Mouse (Mus musculus) ES-Bruce4 (cell line): ENCODE results near the gene Ltbp3. TPM values are rescaled to one million over a fixed set of nuclear protein-coding genes. Genes with fewer than 3 reads are reported as not detected.

Source experiments
- H3K27ac ChIP-seq: 2 replicates; pipeline ENCODE4 v1.5.1; 2012; ENCODE audit warnings: low read length, inconsistent platforms; ENCODE audit not compliant: insufficient read depth
- H3K27me3 ChIP-seq: 2 replicates; pipeline ENCODE4 v1.6.1; 2012; ENCODE audit warnings: mild to moderate bottlenecking, low read length, inconsistent platforms; ENCODE audit not compliant: control insufficient read depth, poor library complexity, insufficient read depth, severe bottlenecking
- H3K36me3 ChIP-seq: 2 replicates; pipeline ENCODE4 v1.6.1; 2012; ENCODE audit warnings: inconsistent platforms, mild to moderate bottlenecking, low read length, moderate library complexity; ENCODE audit not compliant: control insufficient read depth, poor library complexity, insufficient read depth, severe bottlenecking
- H3K4me1 ChIP-seq: one replicate; pipeline ENCODE4 v1.8.1; 2011; ENCODE audit warnings: low read length; ENCODE audit not compliant: control insufficient read depth, insufficient read depth
- H3K4me3 ChIP-seq: 2 replicates; pipeline ENCODE4 v1.5.1; 2011; ENCODE audit warnings: low read depth, mild to moderate bottlenecking, low read length
- H3K9ac ChIP-seq: 2 replicates; pipeline ENCODE4 v1.6.1; 2012; ENCODE audit warnings: low read depth, mild to moderate bottlenecking, inconsistent platforms; ENCODE audit not compliant: poor library complexity, severe bottlenecking
- H3K9me3 ChIP-seq: replicated peaks from 2 replicates; pipeline ENCODE4 v1.6.1; 2012; ENCODE audit warnings: mild to moderate bottlenecking, low read length, inconsistent platforms; ENCODE audit not compliant: control insufficient read depth, poor library complexity, insufficient read depth, severe bottlenecking
- CTCF ChIP-seq: IDR thresholded peaks from one replicate; pipeline ENCODE4 v1.8.1; 2011; ENCODE audit warnings: low read depth, low read length
- EP300 ChIP-seq: IDR thresholded peaks from 2 replicates; pipeline ENCODE4 v1.6.1; 2011; ENCODE audit warnings: low read depth, low read length; ENCODE audit not compliant: insufficient read depth
- POLR2A ChIP-seq: IDR thresholded peaks from one replicate; pipeline ENCODE4 v1.8.1; 2011; ENCODE audit warnings: low read length; ENCODE audit not compliant: insufficient read depth
- polyA plus RNA-seq: library from polyadenylated mRNA; stranded (reverse); fragments of >200 nt; gene quantifications from 2 replicates; pipeline ENCODE4 v1.2.4, GENCODE M21; 2011; ENCODE audit warnings: low read depth; ENCODE audit not compliant: missing spikeins, insufficient read depth, insufficient read length

The Ltbp3 gene
- polyA plus RNA-seq, 1 experiment = 5.9 TPM

DNA sequence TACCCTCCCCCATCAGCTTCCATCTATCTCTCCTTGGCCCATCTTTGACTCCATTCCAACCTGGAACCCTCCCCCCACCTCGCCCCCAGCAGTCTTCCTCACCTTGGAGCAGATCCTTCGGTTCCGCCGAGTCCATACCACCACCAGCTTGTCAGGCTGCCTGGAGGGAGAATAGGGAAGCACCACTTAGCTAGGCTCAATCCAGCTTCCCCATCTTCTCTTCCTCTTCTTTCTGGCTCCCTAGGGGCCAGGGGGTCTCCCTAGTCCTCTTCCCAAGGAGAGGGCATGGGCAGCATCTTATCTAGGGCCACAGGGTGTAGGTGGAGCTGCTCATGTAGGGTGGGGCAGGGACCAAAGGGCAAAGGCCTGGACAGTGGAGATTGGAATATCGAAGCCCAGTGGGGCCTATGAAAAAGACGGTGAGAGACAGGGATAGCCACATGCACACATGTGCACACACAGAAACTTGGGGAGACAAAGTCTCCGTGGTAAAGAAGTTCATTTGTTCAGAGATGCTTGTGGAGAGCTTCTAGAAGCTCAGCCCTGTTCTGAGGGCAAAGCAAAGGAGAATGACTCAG lies 17.8 kb upstream of the Ltbp3 start:
- H3K27me3 ChIP-seq = no peaks in the 10 kb centered on the region
- no peak overlapping the region for H3K27ac ChIP-seq
- H3K9me3 ChIP-seq = no peaks in the 10 kb centered on the region
- H3K4me3 ChIP-seq = no peak overlapping the region
- no peaks in the 10 kb centered on the region for H3K36me3 ChIP-seq
- no peak for TF ChIP-seq EP300
- no peak for TF ChIP-seq POLR2A
- TF ChIP-seq CTCF = no peak
- no peak overlapping the region for H3K9ac ChIP-seq
- no peaks in the 10 kb centered on the region for H3K4me1 ChIP-seq

DNA sequence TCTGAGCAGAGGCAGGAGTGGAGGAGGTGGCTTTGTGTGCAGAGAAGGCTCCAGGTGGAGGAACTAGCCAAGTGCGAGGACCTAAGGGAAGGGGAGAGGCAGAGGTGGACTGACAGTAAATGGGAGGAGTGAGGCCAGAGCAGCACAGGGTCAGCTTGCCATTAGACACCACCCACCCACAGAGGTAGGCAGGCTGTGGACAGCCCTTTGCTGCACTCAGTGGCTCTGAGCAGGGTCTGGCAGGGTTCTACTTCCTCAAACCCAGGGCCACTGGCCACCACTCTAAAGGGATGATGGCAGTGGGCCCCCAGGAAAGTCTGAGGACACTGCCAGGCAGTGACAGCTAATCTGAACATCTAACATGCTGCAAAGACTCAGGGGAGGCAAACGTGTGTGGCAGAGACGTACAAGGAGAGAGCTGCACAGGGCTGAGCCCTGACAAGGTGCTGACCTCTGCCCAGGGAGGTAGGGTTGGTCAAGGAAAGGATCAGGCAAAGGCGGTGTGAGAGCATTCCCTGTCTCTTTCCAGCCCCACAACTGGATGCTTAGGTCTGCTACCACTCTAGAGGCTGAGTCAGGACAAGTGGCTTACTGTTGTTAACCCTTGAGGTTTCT lies 16.7 kb upstream of the Ltbp3 start:
- H3K4me3 ChIP-seq = no peak overlapping the region
- H3K36me3 ChIP-seq = no peaks in the 10 kb centered on the region
- H3K27ac ChIP-seq = no peak overlapping the region
- H3K9ac ChIP-seq = no peak overlapping the region
- H3K4me1 ChIP-seq = no peaks in the 10 kb centered on the region
- no peaks in the 10 kb centered on the region for H3K27me3 ChIP-seq
- no peak for TF ChIP-seq POLR2A
- TF ChIP-seq EP300 = no peak
- no peak for TF ChIP-seq CTCF
- no peaks in the 10 kb centered on the region for H3K9me3 ChIP-seq

DNA sequence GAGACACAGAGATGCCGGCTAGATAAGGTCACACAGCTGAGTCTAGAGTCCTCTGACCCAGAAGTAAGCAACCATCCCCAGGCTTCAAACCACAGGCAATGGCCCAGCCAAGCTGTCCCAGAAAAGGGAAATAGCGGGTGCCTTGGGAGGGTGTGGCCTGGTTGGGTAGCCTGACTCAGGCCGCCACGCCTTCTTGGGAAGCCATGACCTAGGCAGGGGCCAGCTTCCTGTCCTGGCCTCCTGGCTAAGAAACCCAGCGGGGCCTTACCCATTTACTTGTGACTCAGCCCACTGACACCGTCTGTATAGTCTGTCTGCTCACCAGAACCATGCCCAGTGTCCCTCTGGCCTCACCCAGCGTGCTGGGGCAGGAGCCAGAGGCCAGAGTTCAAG lies 16.2 kb upstream of the Ltbp3 start:
- TF ChIP-seq POLR2A = no peak
- TF ChIP-seq EP300 = no peak
- no peak for TF ChIP-seq CTCF
- no peaks in the 10 kb centered on the region for H3K27me3 ChIP-seq
- no peak overlapping the region for H3K27ac ChIP-seq
- no peaks in the 10 kb centered on the region for H3K9me3 ChIP-seq
- no peaks in the 10 kb centered on the region for H3K4me1 ChIP-seq
- H3K9ac ChIP-seq = no peak overlapping the region
- no peaks in the 10 kb centered on the region for H3K36me3 ChIP-seq
- no peak overlapping the region for H3K4me3 ChIP-seq

DNA sequence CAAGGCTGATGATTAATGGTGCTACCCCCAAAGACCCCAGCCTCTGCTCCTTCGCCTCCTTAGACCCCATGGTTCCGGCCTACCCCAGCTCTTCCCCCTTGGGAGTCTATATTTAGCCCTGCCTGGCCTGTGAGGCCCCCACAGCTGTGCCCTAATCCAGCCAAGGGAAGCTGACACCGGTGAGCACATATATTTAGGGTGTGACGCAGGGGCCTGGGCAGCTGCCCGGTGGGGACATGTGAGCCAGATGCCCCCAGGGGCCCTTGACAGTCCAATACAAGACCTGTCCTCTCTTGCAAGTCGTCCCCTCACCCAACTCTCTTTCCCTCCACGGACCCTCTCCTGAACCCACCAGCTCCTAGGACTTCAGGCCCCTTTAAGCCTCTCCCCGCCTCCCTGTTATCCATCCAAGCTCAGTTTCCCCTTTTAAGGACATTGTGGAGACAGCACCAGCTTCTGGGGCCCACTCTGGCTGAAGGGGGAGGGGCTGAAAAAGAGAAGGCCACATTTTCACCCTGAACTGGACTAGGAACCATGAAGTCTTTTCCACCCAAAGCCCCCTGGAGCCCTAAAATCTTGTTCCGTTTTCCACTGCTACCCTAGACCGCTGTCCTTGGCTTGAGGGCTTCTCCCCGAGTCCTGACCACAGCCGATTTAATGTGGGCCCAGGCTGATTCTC lies 15.5 kb upstream of the Ltbp3 start:
- TF ChIP-seq EP300 (no peak), POLR2A (no peak), CTCF (no peak)
- no peaks in the 10 kb centered on the region for H3K4me1 ChIP-seq
- no peak overlapping the region for H3K27ac ChIP-seq
- H3K9me3 ChIP-seq = no peaks in the 10 kb centered on the region
- H3K9ac ChIP-seq = peak overlapping the region; percentile 48; the same call in 1 of the 2 replicates
- no peaks in the 10 kb centered on the region for H3K27me3 ChIP-seq
- H3K36me3 ChIP-seq = no peaks in the 10 kb centered on the region
- 0 out of 2 replicates have a peak overlapping the region, but pooled peaks have one; percentile 69 for H3K4me3 ChIP-seq

DNA sequence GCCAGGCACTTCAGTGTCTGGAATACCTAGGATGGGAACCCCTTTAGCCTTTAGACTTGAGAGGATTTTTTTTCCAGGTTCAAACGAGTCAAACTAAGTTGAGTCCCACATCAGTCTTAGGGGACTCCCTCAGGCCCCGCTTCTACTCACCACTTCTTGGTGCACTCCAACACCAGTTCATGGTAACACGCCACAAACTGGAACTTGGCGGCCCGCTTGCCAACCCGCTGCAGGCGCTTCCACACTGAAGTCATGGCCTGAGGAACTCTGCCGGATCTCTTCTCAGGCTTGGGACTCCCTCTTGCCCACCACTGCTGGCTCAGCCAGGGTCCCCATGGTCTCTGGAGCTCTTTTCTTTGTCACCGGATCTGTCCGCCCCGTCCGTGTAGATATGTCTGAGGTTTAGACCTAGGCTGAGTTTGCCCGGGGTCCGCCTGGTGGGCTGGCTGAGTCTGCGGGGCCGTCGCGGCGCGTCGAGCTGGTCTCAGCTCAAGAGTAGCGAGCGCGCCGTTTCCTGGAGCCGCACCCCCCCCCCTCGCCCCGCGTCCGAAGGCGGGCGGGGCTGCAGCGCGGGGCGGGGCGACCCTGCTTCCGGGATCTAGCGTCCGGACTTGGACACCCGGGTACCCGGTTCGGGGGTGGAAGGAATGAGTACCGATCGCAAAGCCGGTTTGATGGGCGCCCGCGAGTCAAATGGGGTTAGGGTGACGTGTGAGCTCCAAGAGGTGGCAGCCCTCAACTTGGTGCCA lies 14.8 kb upstream of the Ltbp3 start, which contains the start of gene Ehbp1l1:
Gene Ehbp1l1, minus strand, starts transcription at position 551 of the 749 bp plus-strand sequence.
- Histone ChIP-seq H3K9me3 (no peaks in the 10 kb centered on the region), H3K4me3 (peak within 1 kb of the TSS; percentile 69), H3K9ac (peak within 1 kb of the TSS; percentile 48), H3K27ac (no peak within 1 kb of the TSS), H3K4me1 (no peaks in the 10 kb centered on the region), H3K36me3 (no peaks in the 10 kb centered on the region), H3K27me3 (no peaks in the 10 kb centered on the region)
- TF ChIP-seq POLR2A (no peak), EP300 (no peak), CTCF (no peak)
